Mouse (Mus musculus): ENCODE results near the gene Dohh. TPM values are rescaled to one million over a fixed set of nuclear protein-coding genes. Genes with fewer than 3 reads are reported as not detected.

The Dohh gene
- total and polyA plus RNA-seq, 3 experiments = 78.2 to 131 (median 81.7) TPM

GRCm38 (mm10) chr10:81421041-81421796 is 37.0 kb downstream of the Dohh start:
- Histone ChIP-seq H3K79me2 (replicated peaks; ENCODE audit: control insufficient read depth, extremely low read depth, insufficient read depth, poor library complexity, severe bottlenecking) (peaks cover 22% of the 10 kb centered on the region), H3K9ac (ENCODE audit: insufficient read depth, low read depth) (no peak overlapping the region), H3K4me2 (ENCODE audit: insufficient read depth, low read depth, poor library complexity, severe bottlenecking) (no peak overlapping the region), H3K9me3 (replicated peaks; ENCODE audit: low read length) (no peaks in the 10 kb centered on the region), H3K27me3 (replicated peaks) (peaks cover 8% of the 10 kb centered on the region), H3K27ac (ENCODE audit: insufficient read depth, low read depth) (no peak overlapping the region), H3K4me1 (ENCODE audit: control insufficient read depth in 1 of 2, insufficient read depth in 2 of 2) (peaks cover 8 to 22% of the 10 kb centered on the region in 2 experiments), H3K4me3 (replicated peaks in 1 of 3; ENCODE audit: low read depth in 2 of 3, low read length in 2 of 3, poor library complexity in 1 of 3) (no peak overlapping the region), H3K36me3 (replicated peaks in 1 of 2; ENCODE audit: control insufficient read depth in 1 of 2, insufficient read depth in 1 of 2, low read length in 1 of 2) (peaks cover 25 to 36% of the 10 kb centered on the region in 2 experiments)
- DNase-seq (ENCODE audit: extremely low read depth) = no peak
- in situ Hi-C loops (cut with MboI; ENCODE audit: low pct_ligation_motif_present, low pct_unique_long_range_greater_than_20kb, low sequenced_read_pairs) = no loop called here
- dilution Hi-C loops (cut with MboI; ENCODE audit: extremely low pct_ligation_motif_present, extremely low pct_unique_long_range_greater_than_20kb, low sequenced_read_pairs) = no loop called here
- TF ChIP-seq E2F4 (IDR thresholded peaks at IDR 0.05; ENCODE audit: insufficient replicate concordance, low read depth, low read length) (no peak), RAD21 (IDR thresholded peaks at IDR 0.05; ENCODE audit: low read depth, low read length) (no peak), MAX (IDR thresholded peaks at IDR 0.05; ENCODE audit: low read length) (no peak), NELFE (IDR thresholded peaks at IDR 0.05; ENCODE audit: low read depth, low read length) (no peak), USF1 (IDR thresholded peaks at IDR 0.05; ENCODE audit: low read depth, low read length) (no peak), CTCF (conservative IDR thresholded peaks at IDR 0.05 in 1 of 2, IDR thresholded peaks at IDR 0.05 in 1 of 2; ENCODE audit: low read depth in 2 of 2, low read length in 2 of 2) (no peak), JUN (IDR thresholded peaks at IDR 0.05; ENCODE audit: insufficient read depth, low read depth, low read length) (no peak), MYC (IDR thresholded peaks at IDR 0.05; ENCODE audit: low read depth, low read length) (no peak), POLR2AphosphoS2 (IDR thresholded peaks at IDR 0.05; ENCODE audit: low read depth, low read length) (no peak), USF2 (conservative IDR thresholded peaks at IDR 0.05; ENCODE audit: low read depth, low read length) (no peak), NRF1 (IDR thresholded peaks at IDR 0.05; ENCODE audit: low read depth, low read length) (no peak)

- peaks cover 27% of the 10 kb centered on the region for H3K79me2 ChIP-seq (replicated peaks; ENCODE audit: control insufficient read depth, extremely low read depth, insufficient read depth, poor library complexity, severe bottlenecking)
- DNase-seq (ENCODE audit: extremely low read depth) = no peak
- H3K36me3 ChIP-seq (replicated peaks in 1 of 2; ENCODE audit: control insufficient read depth in 1 of 2, insufficient read depth in 1 of 2, low read length in 1 of 2) = peaks cover 25 to 34% of the 10 kb centered on the region in 2 experiments
- TF ChIP-seq CHD1 (IDR thresholded peaks at IDR 0.05; ENCODE audit: low read depth, low read length) (no peak), KAT2A (IDR thresholded peaks at IDR 0.05; ENCODE audit: insufficient replicate concordance, low read length) (no peak), ZMIZ1 (IDR thresholded peaks at IDR 0.05; ENCODE audit: low read depth, low read length) (no peak), MXI1 (IDR thresholded peaks at IDR 0.05; ENCODE audit: low read depth, low read length) (no peak), E2F4 (IDR thresholded peaks at IDR 0.05; ENCODE audit: insufficient replicate concordance, low read depth, low read length) (no peak), RAD21 (IDR thresholded peaks at IDR 0.05; ENCODE audit: low read depth, low read length) (no peak), CTCF (conservative IDR thresholded peaks at IDR 0.05 in 1 of 2, IDR thresholded peaks at IDR 0.05 in 1 of 2; ENCODE audit: low read depth in 2 of 2, low read length in 2 of 2) (no peak)
- H3K4me2 ChIP-seq (ENCODE audit: insufficient read depth, low read depth, poor library complexity, severe bottlenecking) = no peak overlapping the region
- peaks cover 8 to 17% of the 10 kb centered on the region in 2 experiments for H3K4me1 ChIP-seq (ENCODE audit: control insufficient read depth in 1 of 2, insufficient read depth in 2 of 2)
- H3K27me3 ChIP-seq (replicated peaks) = peaks cover 12% of the 10 kb centered on the region
- no peak overlapping the region for H3K9ac ChIP-seq (ENCODE audit: insufficient read depth, low read depth)
- no peak overlapping the region for H3K4me3 ChIP-seq (replicated peaks in 1 of 3; ENCODE audit: low read depth in 2 of 3, low read length in 2 of 3, poor library complexity in 1 of 3)
- dilution Hi-C loops (cut with MboI; ENCODE audit: extremely low pct_ligation_motif_present, extremely low pct_unique_long_range_greater_than_20kb, low sequenced_read_pairs) (no loop called here), in situ Hi-C loops (cut with MboI; ENCODE audit: low pct_ligation_motif_present, low pct_unique_long_range_greater_than_20kb, low sequenced_read_pairs) (no loop called here)
- H3K9me3 ChIP-seq (replicated peaks; ENCODE audit: low read length) = no peaks in the 10 kb centered on the region
- no peak overlapping the region for H3K27ac ChIP-seq (ENCODE audit: insufficient read depth, low read depth)
Observed at GRCm38 (mm10) chr10:81421797-81422100, 37.5 kb downstream of the Dohh start.

Measured in CH12.LX (cell line).